Mouse (Mus musculus): Measurements from ENCODE around the gene Tiam1. TPM values are rescaled to one million over a fixed set of nuclear protein-coding genes. Genes with fewer than 3 reads are reported as not detected.

The Tiam1 gene
- polyA plus RNA-seq (2012; rRNA removed; ENCODE audit: low replicate concordance): 0.95 and 2.9 TPM in 2 replicates

DNA sequence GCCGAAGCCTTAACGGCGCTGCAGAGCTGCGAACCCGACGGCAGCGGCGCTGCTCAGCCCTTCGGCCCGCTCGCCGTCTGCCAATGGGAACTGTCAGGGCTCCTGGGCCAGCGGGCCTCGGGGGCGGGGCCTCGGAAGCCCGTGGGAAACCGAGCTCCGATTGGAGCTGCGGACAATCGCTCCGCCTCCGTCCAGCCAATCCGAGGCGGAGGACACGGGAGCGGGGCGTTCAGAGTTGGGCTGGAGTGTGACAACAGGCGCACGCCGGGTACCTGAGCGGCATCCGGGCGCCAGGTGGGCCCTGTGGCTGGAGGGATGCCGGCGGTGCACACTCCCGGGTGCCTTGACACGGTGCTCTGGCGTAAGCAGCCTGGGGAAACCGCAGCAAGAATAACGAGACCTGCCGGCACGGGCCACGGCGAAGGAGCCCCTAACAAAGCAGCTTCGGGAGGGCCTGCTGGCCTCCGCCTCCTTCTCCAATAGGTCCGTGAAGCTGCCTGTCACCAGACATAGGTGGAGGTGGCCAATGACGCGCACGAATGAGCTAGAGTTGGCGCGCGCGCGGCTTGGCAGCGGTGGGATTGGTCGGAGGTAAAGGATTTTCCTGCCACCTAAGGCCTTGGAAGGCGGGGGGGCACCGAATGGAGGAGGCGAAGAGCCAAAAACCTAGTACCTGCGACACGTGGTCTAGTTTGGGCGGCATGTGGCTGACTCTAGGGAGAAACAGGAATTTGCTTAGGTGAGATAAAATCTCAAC, at the start of gene Tiam1:
Tiam1 (minus strand) TSS at position 10 of the 757 bp plus-strand sequence.

Other genes with a start within 250 kb of the Tiam1 start
- 301 and 309 TPM in 2 replicates for gene Sod1, start 77.0 kb upstream of the Tiam1 start, polyA plus RNA-seq (2012; rRNA removed; ENCODE audit: low replicate concordance)
- 37.7 and 44.7 TPM in 2 replicates for gene Scaf4, start 140.7 kb upstream of the Tiam1 start, polyA plus RNA-seq (2012; rRNA removed; ENCODE audit: low replicate concordance)
- gene Hunk, start 242.2 kb upstream of the Tiam1 start, polyA plus RNA-seq (2012; rRNA removed; ENCODE audit: low replicate concordance): 1.2 and 1.8 TPM in 2 replicates